Mouse (Mus musculus): ENCODE measurements around the gene Prkag2.
"Not testable (repeated sequence)": the region's sequence is repeated elsewhere in the genome, so short reads cannot be mapped to it uniquely, and the experiment has no call there.

The Prkag2 gene

DNA sequence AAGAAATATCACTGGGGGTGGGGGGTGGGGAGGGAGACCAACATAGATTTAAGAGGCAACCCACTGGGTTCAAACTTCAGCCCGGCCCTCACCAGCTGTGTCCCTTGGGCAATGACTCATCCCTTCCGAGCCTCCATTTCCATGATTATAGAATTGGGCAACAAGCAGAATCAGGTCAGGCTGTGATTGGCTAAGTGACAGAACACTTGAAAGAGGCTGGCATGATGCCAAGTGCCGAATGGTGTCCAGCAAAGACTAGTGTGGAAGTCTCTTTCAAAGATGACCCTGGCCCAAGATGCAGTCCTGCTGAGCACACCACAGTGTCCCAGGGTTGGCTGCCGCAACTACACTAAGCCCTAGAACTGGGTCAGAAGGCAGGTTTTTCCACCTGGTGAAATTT lies 14.2 kb downstream of the Prkag2 start:
- DNase-seq (ENCODE audit: low read depth, low spot score): no peak

DNA sequence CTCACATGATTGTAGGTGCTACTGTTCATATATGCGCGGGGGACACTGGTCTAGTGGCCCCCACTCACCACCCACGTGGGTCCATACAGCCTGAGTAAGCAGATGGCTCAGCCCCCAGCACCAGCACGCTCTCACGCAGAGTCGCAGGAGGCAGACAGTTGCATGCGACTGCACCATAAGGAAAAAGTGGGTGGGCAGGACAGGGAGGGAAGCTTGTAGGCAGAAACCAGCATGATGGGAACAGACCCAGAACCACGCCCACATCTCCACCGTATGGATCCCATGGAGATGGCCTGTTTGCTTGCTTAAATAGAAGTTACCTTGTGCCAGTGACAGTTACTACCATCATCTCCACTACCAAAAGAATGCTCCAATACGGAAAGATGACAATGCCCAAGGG lies 15.3 kb downstream of the Prkag2 start:
- DNase-seq (ENCODE audit: low read depth, low spot score): no peak

DNA sequence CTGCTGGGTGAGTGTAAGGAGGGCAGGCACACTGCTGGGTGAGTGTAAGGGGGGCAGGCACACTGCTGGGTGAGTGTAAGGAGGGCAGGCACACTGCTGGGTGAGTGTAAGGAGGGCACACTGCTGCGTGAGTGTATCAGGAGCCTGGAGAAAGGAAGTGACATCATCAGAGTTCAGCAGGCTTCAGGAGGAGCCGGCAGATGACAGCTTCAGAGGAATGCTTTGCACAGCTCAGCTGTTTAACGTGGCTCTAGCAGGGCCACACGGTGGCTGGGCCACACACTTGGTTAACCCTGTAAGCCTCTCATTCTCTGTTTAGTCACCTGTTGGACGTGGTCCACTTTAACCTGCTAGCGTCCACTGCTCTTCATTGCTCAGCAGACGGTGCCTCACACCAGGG lies 16.6 kb downstream of the Prkag2 start:
- no peak for DNase-seq (ENCODE audit: low read depth, low spot score)

DNA sequence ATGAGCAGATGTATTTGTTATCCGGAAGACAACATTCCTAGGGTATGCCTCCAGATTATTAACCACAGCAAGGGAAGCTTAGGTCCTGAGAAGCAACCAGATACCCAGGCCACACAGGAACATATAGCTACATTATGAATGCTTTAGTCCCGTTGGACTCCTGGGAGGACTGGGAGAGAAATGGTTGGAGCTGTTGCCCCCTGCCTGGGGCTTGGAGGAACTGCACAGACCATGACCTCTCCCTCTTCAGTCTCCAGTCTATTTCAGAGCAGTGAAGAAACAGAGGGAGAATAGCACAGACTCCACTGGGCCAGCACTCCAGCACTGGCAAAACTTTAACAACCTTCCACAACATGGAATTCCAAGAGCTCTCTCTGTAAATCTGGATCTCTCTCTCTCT lies 17.9 kb downstream of the Prkag2 start:
- DNase-seq (ENCODE audit: low read depth, low spot score): no peak

DNA sequence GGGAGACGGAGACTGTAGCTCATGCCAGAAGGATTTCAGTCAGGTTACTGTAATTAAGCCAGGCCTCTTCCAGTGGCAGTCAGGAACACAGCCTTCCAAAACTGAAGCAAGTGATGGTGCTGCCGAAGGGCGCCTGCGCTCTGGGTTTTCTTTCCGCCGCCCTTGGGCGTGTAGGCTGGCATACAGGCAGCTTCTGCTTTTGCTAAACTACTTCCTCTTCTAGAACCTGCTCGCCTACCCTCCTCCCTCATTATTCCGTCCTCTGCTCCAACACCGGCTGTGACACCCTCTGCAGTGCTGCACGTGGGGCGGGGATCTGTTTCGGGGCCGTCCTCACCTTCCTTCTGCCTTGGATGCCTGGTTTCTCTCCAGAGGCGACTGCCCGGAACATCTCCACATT lies 18.9 kb downstream of the Prkag2 start:
- DNase-seq (ENCODE audit: low read depth, low spot score): no peak

DNA sequence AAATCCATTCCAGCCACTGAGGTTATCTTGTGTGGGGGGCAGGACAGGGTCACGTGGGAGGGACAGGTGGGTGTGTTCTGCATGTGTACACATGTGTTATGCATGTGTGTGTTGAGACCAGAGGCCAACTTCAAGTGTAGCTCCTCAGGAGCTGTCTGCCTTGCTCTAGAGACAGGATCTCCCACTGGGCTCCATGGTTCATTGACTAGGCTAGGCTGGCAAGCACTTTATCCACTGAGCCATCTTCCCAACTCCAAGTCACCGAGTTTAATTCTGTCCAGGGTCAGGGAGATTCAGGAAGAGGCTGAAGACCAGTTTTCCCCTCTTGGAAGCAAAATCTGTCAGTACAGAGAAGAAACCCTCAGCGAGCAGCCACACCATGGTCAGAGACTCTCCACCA lies 19.4 kb downstream of the Prkag2 start:
- no peak for DNase-seq (ENCODE audit: low read depth, low spot score)

DNA sequence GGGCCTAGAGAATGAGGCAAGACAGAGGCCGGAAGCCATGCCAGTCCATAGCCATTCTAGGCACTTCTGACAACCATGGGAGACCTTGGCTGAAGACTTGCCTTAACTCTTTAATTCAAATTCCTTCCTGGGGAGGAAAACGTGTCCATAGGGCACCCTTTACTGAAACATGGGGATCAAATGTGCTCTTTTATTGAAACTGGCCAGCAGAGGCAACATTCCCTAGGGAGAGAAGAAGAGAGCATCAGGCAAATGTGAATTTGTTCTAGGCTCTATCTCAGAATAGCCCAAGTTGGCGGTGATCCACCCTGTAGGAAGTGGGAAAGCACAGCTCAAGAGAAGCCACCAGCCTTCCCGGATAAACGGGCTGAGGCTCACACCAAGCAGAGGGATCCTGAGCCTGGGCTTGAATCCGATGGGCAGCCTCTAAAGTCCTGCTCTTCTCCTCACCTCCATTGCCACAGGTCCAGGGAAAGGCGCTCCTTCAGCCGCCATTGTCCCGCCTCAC lies 19.9 kb downstream of the Prkag2 start:
- no peak for DNase-seq (ENCODE audit: low read depth, low spot score)

DNA sequence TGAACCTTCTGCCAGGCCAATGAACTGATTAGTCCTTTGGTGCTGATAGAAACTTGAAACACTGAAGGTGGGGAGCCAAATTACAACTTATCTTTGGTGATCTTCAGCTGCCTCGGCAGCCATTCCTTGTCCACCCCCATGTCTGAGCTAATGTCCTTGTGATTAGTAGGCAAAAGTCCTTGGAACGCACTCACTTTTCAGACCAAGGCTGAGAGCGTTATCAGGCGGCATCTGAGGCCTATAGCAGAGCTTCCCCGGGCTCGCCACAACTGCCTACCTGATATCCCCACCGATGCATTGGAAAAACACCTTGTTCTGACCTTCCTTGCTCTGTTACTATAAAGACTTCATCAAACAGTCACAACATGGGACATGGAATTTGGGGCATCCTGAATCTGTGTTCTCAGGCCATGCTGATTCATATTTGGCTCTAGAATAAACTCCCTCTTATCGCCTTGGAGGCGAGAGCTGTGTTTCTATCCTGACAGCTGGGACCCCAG lies 20.6 kb downstream of the Prkag2 start:
- DNase-seq (ENCODE audit: low read depth, low spot score): no peak

DNA sequence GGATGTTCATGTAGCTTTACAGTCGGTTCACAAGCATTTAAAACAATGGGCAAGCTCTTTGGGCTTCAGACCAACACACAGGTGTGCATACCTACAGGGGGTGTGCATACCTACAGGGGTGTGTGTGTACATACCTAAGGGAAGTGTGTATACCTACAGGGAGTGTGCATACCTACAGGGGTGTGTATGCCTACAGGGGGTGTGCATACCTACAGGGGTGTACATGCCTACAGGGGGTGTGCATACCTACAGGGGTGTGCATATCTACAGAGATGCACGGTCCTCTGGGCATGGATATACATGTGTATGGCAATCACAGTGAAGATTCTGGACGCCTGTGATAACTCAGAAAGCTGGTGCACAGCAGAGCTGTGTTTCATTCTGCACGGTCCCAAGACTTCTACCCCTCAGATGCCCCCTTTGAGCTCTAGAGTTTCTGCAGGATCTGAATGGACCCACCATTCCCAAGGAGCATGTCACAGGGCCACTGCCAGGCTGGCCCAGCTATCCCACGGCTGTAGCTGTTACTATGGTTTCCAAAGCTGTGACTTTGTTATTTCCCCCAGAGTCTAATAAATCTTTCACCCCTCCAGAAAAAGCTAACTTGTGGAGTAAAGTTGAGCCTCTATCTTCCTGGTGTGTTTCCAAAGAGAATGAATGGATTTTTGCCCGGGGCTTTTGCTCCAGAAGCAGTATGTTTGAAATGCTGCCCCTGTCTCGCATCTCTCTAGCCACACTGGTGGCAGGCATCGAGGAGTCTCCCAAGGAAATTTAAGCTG lies 22.4 kb downstream of the Prkag2 start:
- DNase-seq (ENCODE audit: low read depth, low spot score): no peak

DNA sequence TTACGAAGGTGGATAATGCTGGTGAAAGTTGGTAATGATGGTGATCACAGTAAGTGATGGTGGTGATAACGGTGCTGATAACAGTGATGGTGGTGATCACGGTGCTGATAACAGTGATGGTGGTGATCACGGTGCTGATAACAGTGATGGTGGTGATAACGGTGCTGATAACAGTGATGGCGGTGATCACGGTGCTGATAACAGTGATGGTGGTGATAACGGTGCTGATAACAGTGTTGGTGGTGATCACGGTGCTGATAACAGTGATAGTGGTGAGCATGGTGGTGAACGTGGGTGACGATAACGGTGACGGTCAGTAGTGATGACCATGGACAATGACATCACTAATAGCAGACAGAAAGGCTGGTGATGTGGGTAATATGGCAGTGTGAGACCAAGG lies 23.2 kb downstream of the Prkag2 start:
- not testable (repeated sequence) for DNase-seq (ENCODE audit: low read depth, low spot score)

DNA sequence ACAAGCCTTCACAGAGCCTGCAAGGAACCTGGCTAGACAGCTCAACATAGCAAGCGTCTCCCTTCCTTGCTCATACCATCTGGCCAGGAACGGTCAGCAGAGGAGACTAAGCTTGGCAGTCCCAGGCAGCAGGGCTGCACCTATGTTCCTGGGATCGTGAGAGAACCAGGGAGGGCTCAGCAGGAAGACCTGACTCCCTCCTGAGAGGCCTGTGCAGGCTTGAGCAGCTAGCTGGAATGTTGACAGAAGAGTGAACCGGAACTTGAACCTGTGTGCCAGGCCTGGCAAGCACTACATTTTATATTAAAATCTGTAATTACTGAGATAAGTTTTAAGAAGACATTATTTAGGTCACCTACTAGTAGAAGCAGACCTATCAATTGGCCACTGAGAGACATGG lies 24.8 kb downstream of the Prkag2 start:
- DNase-seq (ENCODE audit: low read depth, low spot score): no peak

DNA sequence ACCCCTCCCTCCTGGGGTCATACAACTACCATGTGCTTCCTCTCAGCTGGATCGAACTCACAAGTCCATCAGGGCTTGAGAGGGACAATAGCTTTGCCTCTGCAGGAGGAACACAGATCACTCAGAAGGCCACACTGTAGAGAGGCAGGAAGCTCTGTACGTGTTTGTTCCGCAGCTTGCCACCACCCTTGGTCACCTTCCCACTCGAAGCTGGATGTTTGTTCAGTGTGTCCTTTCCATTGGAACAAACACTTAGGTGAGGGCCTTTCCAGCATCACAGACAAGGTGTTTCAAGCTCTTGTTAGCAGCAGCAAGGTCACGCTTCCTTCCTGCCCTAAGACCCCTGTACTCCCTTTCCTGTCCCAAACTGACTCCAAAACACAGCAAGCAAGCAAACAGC lies 30.6 kb downstream of the Prkag2 start:
- no peak for DNase-seq (ENCODE audit: low read depth, low spot score)

DNA sequence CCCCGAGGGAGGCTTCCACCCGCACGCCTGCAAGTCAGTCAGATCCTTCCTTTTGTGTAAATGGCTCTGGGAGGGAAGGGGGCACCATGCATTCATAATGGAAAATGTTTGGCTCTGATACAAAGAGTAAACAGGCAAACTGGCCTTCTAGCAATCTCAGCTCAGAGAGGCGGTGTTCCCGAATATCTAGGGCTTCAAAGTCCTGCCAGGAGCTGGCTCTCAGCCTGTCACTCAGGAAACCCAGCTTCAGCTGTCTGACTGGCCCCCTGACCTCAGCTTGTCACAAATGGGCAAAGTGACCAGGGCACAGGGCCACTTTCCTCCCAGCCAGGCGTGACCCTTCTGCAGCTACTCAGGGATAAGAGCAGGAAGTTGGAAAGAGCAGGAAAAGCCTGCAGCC lies 33.3 kb downstream of the Prkag2 start:
- DNase-seq (ENCODE audit: low read depth, low spot score): no peak

DNA sequence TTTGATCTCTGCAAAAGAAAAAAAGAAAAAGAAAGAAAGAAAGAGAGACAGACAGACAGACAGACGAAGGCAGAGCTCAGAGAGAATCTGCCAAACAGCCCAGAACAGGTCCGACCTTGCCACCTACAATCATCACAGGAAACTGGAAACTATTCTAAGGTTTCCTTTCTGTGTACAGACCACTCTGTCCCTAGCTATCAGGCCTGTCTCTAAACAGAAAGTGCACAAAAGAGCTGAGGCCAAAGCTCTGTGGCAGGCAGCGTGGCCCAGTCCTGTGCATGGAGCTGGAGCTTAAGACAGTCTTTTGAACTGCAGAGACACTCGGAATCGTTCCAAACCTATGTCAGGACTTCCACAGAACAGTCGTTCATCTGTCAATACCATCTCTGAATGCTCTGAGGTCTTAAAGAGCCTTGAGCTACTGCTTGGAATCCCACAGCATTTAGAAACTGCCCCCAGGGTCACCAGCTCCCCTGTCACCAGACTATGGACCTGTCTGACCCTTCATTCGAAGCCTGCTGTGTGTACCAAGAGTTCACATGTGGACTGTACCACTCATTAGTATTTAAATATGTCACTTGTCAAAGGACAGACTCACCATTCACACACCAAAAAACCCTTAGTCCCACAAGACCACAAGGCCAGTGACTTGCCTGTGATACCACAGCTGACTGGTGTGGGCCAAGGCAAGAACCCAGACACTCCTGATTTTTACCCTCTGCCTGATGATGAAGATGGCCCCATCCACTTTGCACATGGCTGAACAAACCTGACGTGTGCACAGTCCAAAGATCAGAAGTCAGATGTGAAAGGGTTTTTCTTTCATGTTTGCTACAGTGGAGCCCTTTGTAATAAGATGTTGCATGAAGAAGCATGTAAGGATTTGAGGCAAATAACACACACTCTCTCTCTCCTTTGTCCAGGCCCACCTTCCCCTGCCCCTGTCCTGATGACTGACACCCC lies 35.9 kb downstream of the Prkag2 start:
- no peak for DNase-seq (ENCODE audit: low read depth, low spot score)

DNA sequence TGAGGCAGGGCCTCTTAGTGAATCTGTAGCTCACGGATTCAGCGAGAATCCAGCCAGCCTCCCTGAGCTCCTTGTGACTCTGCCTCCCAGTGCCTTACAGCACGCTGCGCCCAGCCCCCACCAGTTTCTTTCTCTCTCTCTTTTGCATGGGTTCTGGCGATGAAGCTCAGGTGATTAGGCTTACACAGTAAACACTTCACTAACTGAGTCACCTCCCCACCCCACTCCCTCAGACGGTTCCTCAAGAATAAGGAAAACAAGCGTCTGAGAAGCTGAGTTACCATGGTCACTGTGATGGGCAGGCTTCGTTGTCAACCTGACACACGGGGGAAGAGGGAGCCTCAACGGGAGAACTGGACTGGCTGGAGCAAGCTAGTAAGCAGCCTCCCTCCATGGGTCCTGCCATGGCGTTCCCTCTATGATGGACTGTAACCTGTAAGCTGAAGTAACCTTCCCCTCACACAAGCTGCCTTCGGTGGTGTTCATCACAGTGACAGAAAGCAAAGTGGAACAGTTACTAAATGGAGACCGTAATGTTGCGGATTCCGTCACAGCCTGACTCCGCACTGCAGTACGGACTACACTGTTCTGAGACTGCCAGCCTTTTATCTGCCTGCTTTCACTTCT lies 37.8 kb downstream of the Prkag2 start:
- DNase-seq (ENCODE audit: low read depth, low spot score): no peak

DNA sequence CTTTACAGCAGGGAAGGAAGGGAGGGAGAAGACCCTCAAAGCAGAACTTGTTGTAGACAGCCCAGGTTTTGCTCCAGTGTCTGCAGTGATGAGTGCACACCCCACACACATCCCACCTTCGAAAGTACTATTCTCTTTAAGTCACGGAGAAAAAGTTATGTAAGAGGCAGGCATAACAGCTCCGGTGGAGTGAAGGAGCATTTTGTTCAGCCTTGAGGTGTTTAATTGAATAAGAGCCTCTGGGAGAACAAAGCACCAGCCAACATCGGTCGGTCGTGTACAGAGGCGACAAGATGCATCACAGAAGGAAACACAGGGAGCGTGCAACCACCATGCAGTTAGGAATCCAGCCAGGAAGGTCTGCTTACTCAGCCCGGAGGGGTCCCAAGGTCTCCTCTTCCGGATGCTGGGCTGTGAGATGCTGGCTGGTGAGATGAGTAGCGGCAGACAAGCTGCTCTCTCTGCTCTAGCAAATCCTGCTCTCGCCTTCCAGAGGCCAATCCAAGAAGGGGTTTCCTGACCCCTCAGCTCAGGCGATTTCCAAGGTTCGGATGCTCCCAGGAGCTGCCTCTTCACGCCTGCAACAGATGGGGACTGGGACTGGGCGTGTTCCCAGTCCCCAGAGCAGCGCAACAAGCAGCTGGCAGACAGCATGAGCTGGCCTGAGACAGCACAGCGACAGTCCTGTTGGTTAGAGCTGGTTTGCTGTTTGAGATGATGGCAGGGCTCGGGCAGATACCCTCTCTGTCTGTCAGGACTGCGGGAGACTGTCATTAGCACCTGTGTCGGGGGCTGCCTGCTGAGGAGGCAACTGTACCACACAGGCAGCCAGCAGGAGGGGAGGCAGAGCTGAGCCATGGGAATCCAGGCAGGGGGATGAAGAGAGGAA lies 41.3 kb downstream of the Prkag2 start:
- no peak for DNase-seq (ENCODE audit: low read depth, low spot score)

DNA sequence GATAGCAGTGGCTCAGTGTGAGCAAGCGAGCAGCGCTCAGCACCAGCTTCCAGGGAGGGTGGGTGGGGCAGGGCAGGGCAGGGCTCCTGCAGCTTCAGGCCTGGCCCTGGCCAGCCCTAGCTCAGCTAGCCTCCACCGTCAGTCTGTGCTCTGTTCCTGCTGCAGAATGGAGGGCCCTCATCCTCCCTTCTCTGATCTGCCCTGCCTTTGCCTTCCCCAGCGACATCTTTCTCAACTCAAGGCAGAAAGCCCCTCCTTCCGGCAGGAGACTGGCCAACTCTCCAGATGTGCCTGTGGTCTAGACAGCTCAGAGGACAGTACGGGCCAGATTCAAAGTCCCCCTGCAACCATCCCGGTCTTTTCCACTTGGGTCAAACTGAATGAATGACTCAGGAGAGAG lies 42.0 kb downstream of the Prkag2 start:
- DNase-seq (ENCODE audit: low read depth, low spot score): no peak

DNA sequence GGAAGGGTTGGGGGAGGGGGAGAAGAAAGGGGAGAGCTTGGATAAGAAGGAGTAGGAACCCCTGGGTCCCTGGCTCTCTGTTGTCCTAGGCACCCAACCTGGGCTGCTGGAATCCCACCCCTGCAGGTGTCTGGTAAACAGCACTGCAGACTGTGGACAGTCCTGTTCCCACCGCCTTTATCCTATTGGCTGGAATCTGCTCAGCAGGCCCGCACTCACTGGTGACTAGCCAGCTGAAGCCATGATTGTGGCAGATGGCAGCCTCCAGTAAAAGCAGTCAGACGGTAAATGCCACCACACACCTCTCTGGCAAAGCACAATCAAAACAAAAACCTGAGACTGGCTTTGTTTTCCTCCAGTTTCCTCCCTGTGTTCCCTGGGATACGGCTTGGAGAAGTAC lies 45.2 kb downstream of the Prkag2 start:
- no peak for DNase-seq (ENCODE audit: low read depth, low spot score)

DNA sequence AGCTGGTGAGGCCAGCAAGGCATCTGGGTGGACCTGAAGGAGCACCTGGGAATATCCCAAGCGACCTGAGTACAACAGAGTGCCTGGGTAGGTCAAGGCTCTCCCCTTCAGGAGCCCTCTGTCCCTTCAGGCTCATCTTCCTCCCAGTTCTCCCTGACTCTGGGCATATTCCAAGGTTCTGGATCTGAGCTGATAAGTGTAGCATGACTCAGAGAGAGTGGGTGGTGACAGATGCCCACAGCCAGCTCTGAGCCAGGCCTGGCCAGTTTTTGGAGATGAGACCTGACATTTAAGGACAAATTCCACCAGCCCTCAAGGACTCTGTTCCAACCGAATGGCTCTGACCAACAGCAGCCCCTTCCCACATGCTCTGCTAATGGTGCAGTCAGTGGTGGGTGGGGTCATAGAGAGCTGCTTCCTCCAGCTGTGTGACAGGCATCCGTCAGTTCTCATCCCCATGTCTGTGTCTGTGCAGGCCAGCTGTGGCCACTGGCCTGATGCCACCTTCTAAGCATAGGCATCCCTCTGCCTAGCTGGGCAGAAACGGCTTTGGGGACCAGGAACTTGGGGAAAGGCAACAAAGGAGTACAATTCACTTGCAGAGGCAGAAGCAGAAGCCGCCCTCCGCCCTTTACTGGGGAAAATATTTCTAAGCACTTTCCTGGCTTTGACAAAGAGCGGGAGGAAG lies 46.3 kb downstream of the Prkag2 start:
- no peak for DNase-seq (ENCODE audit: low read depth, low spot score)

DNA sequence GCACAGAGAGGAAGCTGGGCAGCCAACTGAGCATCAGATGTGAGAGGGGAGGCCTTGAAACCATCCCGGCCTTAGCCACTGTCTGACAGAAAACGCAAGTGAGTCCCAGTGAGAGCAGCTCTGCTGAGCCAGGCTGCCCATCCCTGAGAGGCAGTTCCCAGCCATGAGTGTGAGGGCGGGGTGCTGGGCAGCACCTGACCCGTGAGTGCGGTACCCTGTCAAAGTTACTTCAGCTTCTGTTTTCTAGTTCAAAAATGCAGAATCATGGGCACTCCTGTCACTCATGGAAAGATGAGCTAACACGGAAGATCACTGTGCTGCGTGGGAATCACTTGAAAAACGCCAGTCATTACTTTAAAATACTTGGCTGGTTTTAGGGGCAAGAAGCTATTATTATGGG lies 49.6 kb downstream of the Prkag2 start:
- DNase-seq (ENCODE audit: low read depth, low spot score): no peak
